Mouse (Mus musculus): ENCODE results near the gene Stard3. TPM values are rescaled to one million over a fixed set of nuclear protein-coding genes. Genes with fewer than 3 reads are reported as not detected.

Gene Stard3
- polyA plus RNA-seq, 1 experiment: 14.9 TPM

GRCm38 (mm10) chr11:98408872-98409271 lies 50.7 kb downstream of the Stard3 start:
- H3K27ac ChIP-seq (ENCODE audit: insufficient read depth, low read length): no peak overlapping the region
- TF ChIP-seq CTCF (IDR thresholded peaks at IDR 0.05; ENCODE audit: borderline replicate concordance, insufficient read depth, low read length): no peak
- H3K4me1 ChIP-seq (ENCODE audit: control insufficient read depth, insufficient read depth, low read length): 0 out of 2 replicates have a peak, but pooled peaks cover 3% of the 10 kb centered on the region
- no peak overlapping the region for H3K4me3 ChIP-seq (ENCODE audit: insufficient read depth, low read length)

GRCm38 (mm10) chr11:98409341-98409822 lies 51.2 kb downstream of the Stard3 start:
- Histone ChIP-seq H3K4me1 (ENCODE audit: control insufficient read depth, insufficient read depth, low read length) (0 out of 2 replicates have a peak, but pooled peaks cover 6% of the 10 kb centered on the region), H3K4me3 (ENCODE audit: insufficient read depth, low read length) (no peak overlapping the region), H3K27ac (ENCODE audit: insufficient read depth, low read length) (no peak overlapping the region)
- no peak for TF ChIP-seq POLR2A (IDR thresholded peaks at IDR 0.05; ENCODE audit: low read depth, low read length)
- no peak for TF ChIP-seq CTCF (IDR thresholded peaks at IDR 0.05; ENCODE audit: borderline replicate concordance, insufficient read depth, low read length)

GRCm38 (mm10) chr11:98412273-98412796 lies 54.2 kb downstream of the Stard3 start, which contains the start of gene Erbb2:
TSS of gene Erbb2 (plus strand) at chr11:98412470.
- TF ChIP-seq POLR2A (IDR thresholded peaks at IDR 0.05; ENCODE audit: low read depth, low read length) (peak; percentile 98), CTCF (IDR thresholded peaks at IDR 0.05; ENCODE audit: borderline replicate concordance, insufficient read depth, low read length) (no peak)
- Histone ChIP-seq H3K4me3 (ENCODE audit: insufficient read depth, low read length) (peak within 1 kb of the TSS; percentile 91), H3K4me1 (ENCODE audit: control insufficient read depth, insufficient read depth, low read length) (0 out of 2 replicates have a peak, but pooled peaks cover 6% of the 10 kb centered on the region), H3K27ac (ENCODE audit: insufficient read depth, low read length) (peak within 1 kb of the TSS; percentile 63)

DNA sequence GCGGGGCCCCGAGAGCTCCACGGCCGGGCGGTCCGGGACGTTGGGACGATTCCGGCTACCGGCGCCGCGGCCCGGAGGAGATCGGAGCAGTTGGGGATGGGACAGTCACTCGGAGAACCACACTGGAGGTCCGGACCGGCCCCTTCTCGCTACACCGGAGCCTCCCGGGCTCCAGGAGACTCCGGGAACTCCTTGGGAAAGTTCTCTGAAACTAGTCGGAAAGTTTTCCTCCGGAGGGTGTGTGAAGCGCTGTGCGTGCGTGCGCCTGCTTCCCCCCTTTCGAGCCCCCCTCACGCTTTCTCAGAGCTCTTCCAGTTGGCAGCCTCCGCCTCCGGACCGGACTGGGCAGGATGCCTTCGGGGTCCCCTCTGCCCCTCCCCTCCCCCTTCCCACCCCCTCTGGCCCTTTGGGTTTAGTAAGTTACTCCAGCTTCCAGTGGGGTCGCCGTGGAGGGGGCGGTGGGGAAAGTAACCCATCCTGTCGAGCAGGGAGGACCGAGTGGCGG lies 54.7 kb downstream of the Stard3 start:
- Histone ChIP-seq H3K4me1 (ENCODE audit: control insufficient read depth, insufficient read depth, low read length) (0 out of 2 replicates have a peak, but pooled peaks cover 6% of the 10 kb centered on the region), H3K4me3 (ENCODE audit: insufficient read depth, low read length) (peak overlapping the region; percentile 91), H3K27ac (ENCODE audit: insufficient read depth, low read length) (peak overlapping the region; percentile 63)
- TF ChIP-seq POLR2A (IDR thresholded peaks at IDR 0.05; ENCODE audit: low read depth, low read length) (no peak), CTCF (IDR thresholded peaks at IDR 0.05; ENCODE audit: borderline replicate concordance, insufficient read depth, low read length) (no peak)

GRCm38 (mm10) chr11:98413731-98414130 lies 55.6 kb downstream of the Stard3 start:
- Histone ChIP-seq H3K4me3 (ENCODE audit: insufficient read depth, low read length) (peak overlapping the region; percentile 91), H3K4me1 (ENCODE audit: control insufficient read depth, insufficient read depth, low read length) (0 out of 2 replicates have a peak, but pooled peaks cover 6% of the 10 kb centered on the region), H3K27ac (ENCODE audit: insufficient read depth, low read length) (no peak overlapping the region)
- TF ChIP-seq CTCF (IDR thresholded peaks at IDR 0.05; ENCODE audit: borderline replicate concordance, insufficient read depth, low read length): no peak
- no peak for TF ChIP-seq POLR2A (IDR thresholded peaks at IDR 0.05; ENCODE audit: low read depth, low read length)

DNA sequence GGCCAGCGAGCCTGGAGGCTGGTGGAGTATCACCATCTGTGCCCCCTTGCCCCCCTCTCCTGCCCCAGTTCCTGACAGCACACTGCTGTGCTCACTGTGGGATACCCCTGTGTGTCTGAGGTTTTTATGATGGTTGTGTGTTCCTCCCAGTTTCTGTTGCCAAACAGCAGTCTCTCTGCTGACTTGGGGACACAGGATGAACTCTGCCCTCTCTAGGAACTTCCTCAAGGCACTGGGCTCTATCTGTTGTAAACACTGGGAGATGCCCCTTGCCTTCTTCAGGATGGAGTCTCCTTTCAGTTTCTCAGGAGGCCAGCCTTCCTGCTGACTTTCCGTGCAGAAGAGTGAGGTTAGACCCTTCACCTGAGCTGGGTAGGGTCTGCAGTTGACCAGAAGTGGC lies 56.0 kb downstream of the Stard3 start:
- Histone ChIP-seq H3K4me1 (ENCODE audit: control insufficient read depth, insufficient read depth, low read length) (0 out of 2 replicates have a peak, but pooled peaks cover 6% of the 10 kb centered on the region), H3K4me3 (ENCODE audit: insufficient read depth, low read length) (peak overlapping the region; percentile 91), H3K27ac (ENCODE audit: insufficient read depth, low read length) (no peak overlapping the region)
- TF ChIP-seq POLR2A (IDR thresholded peaks at IDR 0.05; ENCODE audit: low read depth, low read length) (no peak), CTCF (IDR thresholded peaks at IDR 0.05; ENCODE audit: borderline replicate concordance, insufficient read depth, low read length) (no peak)

DNA sequence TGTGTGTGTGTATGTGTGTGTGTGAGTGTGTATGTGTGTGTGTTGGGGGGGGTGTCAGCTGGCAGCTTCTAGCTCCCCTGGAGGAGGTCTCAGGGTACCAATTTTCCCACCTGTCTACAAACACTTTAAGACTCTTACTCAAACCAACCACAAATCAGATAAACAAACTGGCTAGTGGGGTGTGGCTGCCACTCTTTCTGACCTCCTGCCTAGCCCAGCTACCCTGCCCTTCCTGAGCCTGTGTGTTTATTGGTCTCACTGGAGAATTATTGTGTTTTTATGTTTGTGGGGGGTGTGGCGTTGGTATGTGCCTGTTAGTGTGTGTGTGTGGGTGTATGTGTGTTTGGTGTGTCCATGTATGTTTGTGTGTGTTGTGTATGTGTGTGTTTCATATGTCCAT lies 58.9 kb downstream of the Stard3 start:
- H3K4me3 ChIP-seq (ENCODE audit: insufficient read depth, low read length): no peak overlapping the region
- H3K27ac ChIP-seq (ENCODE audit: insufficient read depth, low read length): no peak overlapping the region
- 0 out of 2 replicates have a peak, but pooled peaks cover 4% of the 10 kb centered on the region for H3K4me1 ChIP-seq (ENCODE audit: control insufficient read depth, insufficient read depth, low read length)
- TF ChIP-seq POLR2A (IDR thresholded peaks at IDR 0.05; ENCODE audit: low read depth, low read length) (no peak), CTCF (IDR thresholded peaks at IDR 0.05; ENCODE audit: borderline replicate concordance, insufficient read depth, low read length) (no peak)

DNA sequence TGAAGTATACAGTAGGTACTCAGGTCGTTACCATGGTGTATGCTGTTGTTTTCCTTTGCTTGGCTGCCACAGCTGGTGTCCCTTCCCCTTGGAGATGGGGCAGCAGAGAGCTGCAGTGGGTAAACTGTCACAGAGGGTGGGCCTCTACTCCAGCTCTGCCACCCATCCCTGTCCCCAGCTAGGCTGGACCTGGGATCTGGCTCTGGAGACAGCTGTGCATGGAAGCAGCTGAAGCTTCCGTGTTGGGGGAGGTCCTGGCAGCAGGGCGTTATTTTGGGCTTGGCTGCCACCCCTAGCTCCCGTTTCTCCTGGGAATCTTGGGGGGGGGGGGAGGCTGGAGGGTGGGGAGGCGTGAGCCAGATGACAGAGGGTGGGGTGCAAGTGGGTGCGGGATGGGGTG lies 60.1 kb downstream of the Stard3 start:
- Histone ChIP-seq H3K4me3 (ENCODE audit: insufficient read depth, low read length) (no peak overlapping the region), H3K27ac (ENCODE audit: insufficient read depth, low read length) (no peak overlapping the region), H3K4me1 (ENCODE audit: control insufficient read depth, insufficient read depth, low read length) (0 out of 2 replicates have a peak, but pooled peaks cover 4% of the 10 kb centered on the region)
- TF ChIP-seq POLR2A (IDR thresholded peaks at IDR 0.05; ENCODE audit: low read depth, low read length): no peak
- TF ChIP-seq CTCF (IDR thresholded peaks at IDR 0.05; ENCODE audit: borderline replicate concordance, insufficient read depth, low read length): no peak

- no peak overlapping the region for H3K4me3 ChIP-seq (ENCODE audit: insufficient read depth, low read length)
- H3K27ac ChIP-seq (ENCODE audit: insufficient read depth, low read length): no peak overlapping the region
Measured at GRCm38 (mm10) chr11:98418939-98419547, 60.9 kb downstream of the Stard3 start.

DNA sequence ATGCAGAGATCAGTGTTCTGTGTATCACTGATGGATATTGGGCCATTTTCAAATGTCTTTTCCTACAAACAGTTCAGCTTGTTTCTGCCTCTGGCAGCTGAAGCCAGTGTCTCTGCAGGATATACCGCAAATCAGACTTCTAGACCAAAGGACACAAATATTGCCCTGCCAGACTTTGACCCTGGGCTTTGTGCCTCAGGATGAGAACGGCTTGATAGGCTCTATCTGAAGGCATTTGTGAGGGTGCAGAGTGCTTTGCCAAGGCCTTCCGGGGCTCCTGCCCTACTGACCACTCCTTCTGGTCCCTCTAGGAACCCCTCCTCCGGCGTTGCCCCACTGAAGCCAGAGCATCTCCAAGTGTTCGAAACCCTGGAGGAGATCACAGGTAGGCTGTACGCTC lies 68.4 kb downstream of the Stard3 start:
- H3K27ac ChIP-seq (ENCODE audit: insufficient read depth, low read length): no peak overlapping the region
- TF ChIP-seq CTCF (IDR thresholded peaks at IDR 0.05; ENCODE audit: borderline replicate concordance, insufficient read depth, low read length): no peak
- no peak for TF ChIP-seq POLR2A (IDR thresholded peaks at IDR 0.05; ENCODE audit: low read depth, low read length)
- no peak overlapping the region for H3K4me3 ChIP-seq (ENCODE audit: insufficient read depth, low read length)
- no peaks in the 10 kb centered on the region for H3K4me1 ChIP-seq (ENCODE audit: control insufficient read depth, insufficient read depth, low read length)

More at GRCm38 (mm10) chr11:98418939-98419547, 60.9 kb downstream of the Stard3 start:
- 0 out of 2 replicates have a peak, but pooled peaks cover 2% of the 10 kb centered on the region for H3K4me1 ChIP-seq (ENCODE audit: control insufficient read depth, insufficient read depth, low read length)
- no peak for TF ChIP-seq CTCF (IDR thresholded peaks at IDR 0.05; ENCODE audit: borderline replicate concordance, insufficient read depth, low read length)
- no peak for TF ChIP-seq POLR2A (IDR thresholded peaks at IDR 0.05; ENCODE audit: low read depth, low read length)
